Mouse (Mus musculus) MEL (cell line): ENCODE measurements around the gene Ccdc142. TPM values are rescaled to one million over a fixed set of nuclear protein-coding genes. Genes with fewer than 3 reads are reported as not detected.

Experiments used
- DNase-seq: peaks from one replicate; pipeline ENCODE4 v3.0.0; 2011; ENCODE audit warnings: low read depth, low spot score
- H3K27ac ChIP-seq: 2 replicates; pipeline ENCODE4 v1.5.1; 2012; ENCODE audit warnings: low read depth, mild to moderate bottlenecking, control low read depth, low read length, moderate library complexity; ENCODE audit not compliant: control insufficient read depth
- H3K27me3 ChIP-seq, 2 experiments: fragments of 150-350 bp in 1 of 2; sonication (generic) in 1 of 2; 2 replicates each; pipeline ENCODE4 v1.6.1; 2012; ENCODE audit warnings: low read length in 2 of 2, mild to moderate bottlenecking in 2 of 2, improper control_type of control experiment in 1 of 2, moderate library complexity in 1 of 2; ENCODE audit not compliant: insufficient read depth in 2 of 2, control insufficient read depth in 1 of 2
- H3K36me3 ChIP-seq, 2 experiments: 2 replicates each; pipeline ENCODE4 v1.6.1; 2012 to 2014; ENCODE audit warnings: low read length in 2 of 2, improper control_type of control experiment in 1 of 2, inconsistent platforms in 1 of 2, mild to moderate bottlenecking in 1 of 2; ENCODE audit not compliant: insufficient read depth in 2 of 2, control insufficient read depth in 1 of 2
- H3K4me1 ChIP-seq, 2 experiments: fragments of 150-350 bp in 1 of 2; sonication (generic) in 1 of 2; 2 replicates each; pipeline ENCODE4 v1.6.1; 2012; ENCODE audit warnings: low read length in 2 of 2, improper control_type of control experiment in 1 of 2, mild to moderate bottlenecking in 1 of 2; ENCODE audit not compliant: insufficient read depth in 2 of 2, control insufficient read depth in 1 of 2
- H3K4me3 ChIP-seq, 2 experiments: fragments of 150-350 bp in 1 of 2; sonication (generic) in 1 of 2; 2 replicates each; pipeline ENCODE4 v1.5.1; 2012; ENCODE audit warnings: low read depth in 2 of 2, low read length in 2 of 2, mild to moderate bottlenecking in 2 of 2, moderate library complexity in 2 of 2, control low read depth in 1 of 2, improper control_type of control experiment in 1 of 2; ENCODE audit not compliant: control insufficient read depth in 1 of 2, insufficient read depth in 1 of 2
- H3K79me2 ChIP-seq: 2 replicates; pipeline ENCODE4 v1.6.1; 2012; ENCODE audit warnings: mild to moderate bottlenecking, low read length, moderate library complexity; ENCODE audit not compliant: control insufficient read depth, poor library complexity, insufficient read depth
- H3K9ac ChIP-seq: 2 replicates; pipeline ENCODE4 v1.6.1; 2012; ENCODE audit warnings: low read depth, mild to moderate bottlenecking, control low read depth, low read length, moderate library complexity; ENCODE audit not compliant: control insufficient read depth, poor library complexity, severe bottlenecking
- H3K9me3 ChIP-seq: fragments of 150-350 bp; sonication (generic); replicated peaks from 2 replicates; pipeline ENCODE4 v1.6.1; 2012; ENCODE audit warnings: mild to moderate bottlenecking, low read length, improper control_type of control experiment, moderate library complexity; ENCODE audit not compliant: insufficient read depth
- BHLHE40 ChIP-seq: IDR thresholded peaks from 2 replicates; pipeline ENCODE4 v1.6.1; 2012; ENCODE audit warnings: low read depth, mild to moderate bottlenecking, inconsistent platforms, low read length, improper control_type of control experiment, borderline replicate concordance
- CHD1 ChIP-seq: IDR thresholded peaks from 2 replicates; pipeline ENCODE4 v1.6.1; 2012; ENCODE audit warnings: low read depth, mild to moderate bottlenecking, inconsistent platforms, low read length, improper control_type of control experiment
- CTCF ChIP-seq, 3 experiments: IDR thresholded peaks in 2 of 3; conservative IDR thresholded peaks in 1 of 3; 2 replicates each; pipeline ENCODE4 v1.5.1; 2011 to 2012; ENCODE audit warnings: low read length in 3 of 3, low read depth in 2 of 3, mild to moderate bottlenecking in 2 of 3, improper control_type of control experiment in 1 of 3, inconsistent platforms in 1 of 3, mixed read lengths in 1 of 3, moderate library complexity in 1 of 3; ENCODE audit not compliant: control insufficient read depth in 1 of 3, insufficient read depth in 1 of 3, poor library complexity in 1 of 3, severe bottlenecking in 1 of 3
- ETS1 ChIP-seq: IDR thresholded peaks from 2 replicates; pipeline ENCODE4 v1.6.1; 2012; ENCODE audit warnings: low read depth, mild to moderate bottlenecking, inconsistent platforms, low read length, improper control_type of control experiment, moderate library complexity
- GATA1 ChIP-seq: IDR thresholded peaks from 2 replicates; pipeline ENCODE4 v1.6.1; 2011; ENCODE audit warnings: low read depth, low read length, improper control_type of control experiment
- KAT2A ChIP-seq: conservative IDR thresholded peaks from 2 replicates; pipeline ENCODE4 v1.6.1; 2012; ENCODE audit warnings: low read depth, low read length, improper control_type of control experiment, inconsistent platforms
- MAFK ChIP-seq: IDR thresholded peaks from 2 replicates; pipeline ENCODE4 v1.6.1; 2011; ENCODE audit warnings: low read depth, mild to moderate bottlenecking, low read length, improper control_type of control experiment, borderline replicate concordance
- MEF2A ChIP-seq: IDR thresholded peaks from 2 replicates; pipeline ENCODE4 v1.6.1; 2014; ENCODE audit warnings: low read depth, mild to moderate bottlenecking, inconsistent platforms, low read length, improper control_type of control experiment; ENCODE audit not compliant: poor library complexity, insufficient replicate concordance, severe bottlenecking; ENCODE audit errors: extremely low read depth
- MXI1 ChIP-seq: IDR thresholded peaks from 2 replicates; pipeline ENCODE4 v1.6.1; 2011; ENCODE audit warnings: mild to moderate bottlenecking, low read depth, low read length, improper control_type of control experiment
- MYC ChIP-seq: IDR thresholded peaks from 2 replicates; pipeline ENCODE4 v1.6.1; 2011; ENCODE audit warnings: low read depth, mild to moderate bottlenecking, low read length, improper control_type of control experiment, moderate library complexity
- NELFE ChIP-seq: IDR thresholded peaks from 2 replicates; pipeline ENCODE4 v1.6.1; 2011; ENCODE audit warnings: low read depth, low read length, improper control_type of control experiment
- POLR2A ChIP-seq, 2 experiments: IDR thresholded peaks; 2 replicates each; pipeline ENCODE4 v1.6.1; 2011 to 2012; ENCODE audit warnings: low read length in 2 of 2, mild to moderate bottlenecking in 2 of 2, control low read depth in 1 of 2, improper control_type of control experiment in 1 of 2, low read depth in 1 of 2, moderate library complexity in 1 of 2; ENCODE audit not compliant: control insufficient read depth in 1 of 2, insufficient read depth in 1 of 2, poor library complexity in 1 of 2
- POLR2AphosphoS2 ChIP-seq: IDR thresholded peaks from 2 replicates; pipeline ENCODE4 v1.6.1; 2011; ENCODE audit warnings: low read length, improper control_type of control experiment
- RAD21 ChIP-seq: IDR thresholded peaks from 2 replicates; pipeline ENCODE4 v1.6.1; 2011; ENCODE audit warnings: mild to moderate bottlenecking, low read depth, low read length, improper control_type of control experiment
- SMC3 ChIP-seq: IDR thresholded peaks from 2 replicates; pipeline ENCODE4 v1.6.1; 2011; ENCODE audit warnings: low read depth, low read length, improper control_type of control experiment
- TBP ChIP-seq: IDR thresholded peaks from 2 replicates; pipeline ENCODE4 v1.8.0; 2011; ENCODE audit warnings: low read depth, low read length, improper control_type of control experiment
- TCF12 ChIP-seq: IDR thresholded peaks from 2 replicates; pipeline ENCODE4 v1.6.1; 2014; ENCODE audit warnings: low read depth, mild to moderate bottlenecking, inconsistent platforms, low read length, improper control_type of control experiment, moderate library complexity
- USF1 ChIP-seq: IDR thresholded peaks from 2 replicates; pipeline ENCODE4 v1.6.1; 2014; ENCODE audit warnings: low read depth, mild to moderate bottlenecking, inconsistent platforms, low read length, improper control_type of control experiment, moderate library complexity
- ZC3H11A ChIP-seq: IDR thresholded peaks from 2 replicates; pipeline ENCODE4 v1.6.1; 2012; ENCODE audit warnings: low read depth, mild to moderate bottlenecking, inconsistent platforms, low read length, improper control_type of control experiment
- ZKSCAN1 ChIP-seq: IDR thresholded peaks from 2 replicates; pipeline ENCODE4 v1.6.1; 2012; ENCODE audit warnings: low read depth, mild to moderate bottlenecking, inconsistent platforms, low read length, improper control_type of control experiment, moderate library complexity
- ZMIZ1 ChIP-seq: IDR thresholded peaks from 2 replicates; pipeline ENCODE4 v1.6.1; 2012; ENCODE audit warnings: low read depth, mild to moderate bottlenecking, inconsistent platforms, low read length, improper control_type of control experiment, moderate library complexity
- polyA plus RNA-seq, 2 experiments: library from polyadenylated mRNA; stranded (reverse) in 1 of 2; unstranded in 1 of 2; fragments of >175 nt in 1 of 2; fragments of >200 nt in 1 of 2; gene quantifications; 2 replicates each; pipeline versions ENCODE4 v1.2.1 to v1.2.4; 2012; ENCODE audit warnings: low replicate concordance in 2 of 2, low read depth in 1 of 2; ENCODE audit not compliant: insufficient read length in 2 of 2, insufficient read depth in 1 of 2, missing spikeins in 1 of 2
- total RNA-seq: library from RNA; depleted of rRNA; stranded (reverse); fragments of 300-350 nt; gene quantifications from 2 replicates; pipeline ENCODE4 v1.2.3, GENCODE M21; 2012

The Ccdc142 gene
- total and polyA plus RNA-seq, 3 experiments, result 2.2 to 5.1 TPM; not detected in 1

- TF ChIP-seq TBP (peak; percentile 95), POLR2A (IDR thresholded peaks at IDR 0.05; ENCODE audit: control insufficient read depth in 1 of 2, insufficient read depth in 1 of 2, low read depth in 1 of 2, low read length in 2 of 2, poor library complexity in 1 of 2) (peak; percentile 84 to 91), ZKSCAN1 (no peak), POLR2AphosphoS2 (peak; percentile 73; the same call in 1 of the 2 replicates), BHLHE40 (no peak), TCF12 (peak; percentile 80), ETS1 (no peak), KAT2A (peak; percentile 65; the same call in 1 of the 2 replicates)
Measured at GRCm38 (mm10) chr6:83124851-83125312, 23.5 kb downstream of the Ccdc142 start (continued).

- TF ChIP-seq TCF12 (no peak), MAFK (no peak), SMC3 (no peak), ZMIZ1 (0 out of 2 replicates have a peak, but pooled peaks have one; percentile 33), USF1 (no peak), GATA1 (no peak), NELFE (no peak), ZC3H11A (peak; percentile 1; the same call in 1 of the 2 replicates), MEF2A (no peak), CHD1 (peak; percentile 60; the same call in 1 of the 2 replicates)
- Histone ChIP-seq H3K4me3 (peak within 1 kb of the TSS; percentile 76 to 96), H3K79me2 (peaks cover 20% of the 10 kb centered on the region), H3K27ac (peak within 1 kb of the TSS; percentile 81), H3K9ac (peak within 1 kb of the TSS; percentile 92), H3K4me1 (peaks cover 0 to 11% of the 10 kb centered on the region in 2 experiments; a peak in 2 of 4 replicates), H3K9me3 (no peaks in the 10 kb centered on the region), H3K27me3 (no peaks in the 10 kb centered on the region), H3K36me3 (peaks cover 0 to 18% of the 10 kb centered on the region in 2 experiments; a peak in 2 of 4 replicates)
- DNase-seq, result no peak
Measured at GRCm38 (mm10) chr6:83125331-83125730, 23.9 kb downstream of the Ccdc142 start, which contains the start of gene Ino80b. TSS of gene Ino80b (minus strand) at chr6:83125431.

GRCm38 (mm10) chr6:83127419-83127818 is 26.0 kb downstream of the Ccdc142 start:
- TF ChIP-seq MXI1 (no peak), ZKSCAN1 (no peak), RAD21 (peak; percentile 1; the same call in 1 of the 2 replicates), SMC3 (peak; percentile 32), CTCF (IDR thresholded peaks at IDR 0.05 in 2 of 3, conservative IDR thresholded peaks at IDR 0.05 in 1 of 3; ENCODE audit: control insufficient read depth in 1 of 3, insufficient read depth in 1 of 3, low read depth in 2 of 3, low read length in 3 of 3, poor library complexity in 1 of 3, severe bottlenecking in 1 of 3) (peak; percentile 30 to 56 (median 46)), ZC3H11A (0 out of 2 replicates have a peak, but pooled peaks have one; percentile 8), MYC (peak; percentile 72; the same call in 1 of the 2 replicates)
- Histone ChIP-seq H3K27ac (no peak overlapping the region), H3K36me3 (peaks cover 0 to 16% of the 10 kb centered on the region in 2 experiments; a peak in 2 of 4 replicates), H3K27me3 (no peaks in the 10 kb centered on the region), H3K4me1 (peaks cover 0 to 17% of the 10 kb centered on the region in 2 experiments; a peak in 3 of 4 replicates), H3K4me3 (no peak overlapping the region), H3K9ac (no peak overlapping the region), H3K79me2 (peaks cover 11% of the 10 kb centered on the region), H3K9me3 (no peaks in the 10 kb centered on the region)
- no peak for DNase-seq
